Mouse (Mus musculus) C2C12 (cell line): Measurements from ENCODE around the gene Nfic. TPM values are rescaled to one million over a fixed set of nuclear protein-coding genes. Genes with fewer than 3 reads are reported as not detected.
A peak's percentile ranks its signal among the peaks of the same experiment; 100 is the strongest.

Experiments used
- H3K27me3 ChIP-seq: one replicate; pipeline ENCODE4 v1.6.1; 2011; ENCODE audit not compliant: control insufficient read depth, insufficient read depth, insufficient read length
- H3K36me3 ChIP-seq: one replicate; pipeline ENCODE4 v1.6.1; 2011; ENCODE audit not compliant: control insufficient read depth, insufficient read depth
- H3K4me3 ChIP-seq: one replicate; pipeline ENCODE4 v1.5.1; 2011; ENCODE audit warnings: mild to moderate bottlenecking, control low read depth; ENCODE audit not compliant: poor library complexity, insufficient read depth, severe bottlenecking
- H3K79me2 ChIP-seq: one replicate; pipeline ENCODE4 v1.6.1; 2011; ENCODE audit not compliant: control insufficient read depth, insufficient read depth
- H3K79me3 ChIP-seq: one replicate; pipeline ENCODE4 v1.6.1; 2011; ENCODE audit warnings: low read depth, control low read depth
- H3ac ChIP-seq: one replicate; pipeline ENCODE3; 2011; ENCODE audit warnings: low read depth; ENCODE audit not compliant: control insufficient read depth, insufficient read length
- CEBPB ChIP-seq: IDR thresholded peaks from one replicate; pipeline ENCODE4 v1.6.1; 2011; ENCODE audit warnings: low read depth, mild to moderate bottlenecking, control low read depth, moderate library complexity
- CTCF ChIP-seq: IDR thresholded peaks from one replicate; pipeline ENCODE4 v1.5.1; 2011; ENCODE audit not compliant: control insufficient read depth, insufficient read depth, insufficient read length
- FOSL1 ChIP-seq: IDR thresholded peaks from one replicate; pipeline ENCODE4 v1.8.0; 2011; ENCODE audit warnings: mild to moderate bottlenecking, low read length; ENCODE audit not compliant: poor library complexity, insufficient read depth, severe bottlenecking
- MAX ChIP-seq: IDR thresholded peaks from one replicate; pipeline ENCODE4 v1.6.1; 2011; ENCODE audit warnings: mild to moderate bottlenecking, control low read depth
- MYOD1 ChIP-seq: IDR thresholded peaks from one replicate; pipeline ENCODE4 v1.6.1; 2011; ENCODE audit warnings: low read depth; ENCODE audit not compliant: control insufficient read depth, insufficient read length
- MYOG ChIP-seq: IDR thresholded peaks from one replicate; pipeline ENCODE4 v1.6.1; 2011; ENCODE audit not compliant: control insufficient read depth, insufficient read length; ENCODE audit errors: extremely low read depth
- USF1 ChIP-seq: IDR thresholded peaks from one replicate; pipeline ENCODE4 v1.6.1; 2011; ENCODE audit warnings: low read depth, mild to moderate bottlenecking, control low read depth, moderate library complexity
- polyA plus RNA-seq: library from polyadenylated mRNA; unstranded; fragments of >200 nt; fragmentation: generic; extraction: Trizol; gene quantifications from one replicate; pipeline ENCODE4 v1.2.1, GENCODE M21; 2012; ENCODE audit warnings: missing spikeins

Nfic gene
- polyA plus RNA-seq, 1 experiment = 86.7 TPM

GRCm38 (mm10) chr10:81420191-81420767 is 35.2 kb downstream of the Nfic start:
- Histone ChIP-seq H3K27me3 (no peaks in the 10 kb centered on the region), H3ac (no peak overlapping the region), H3K79me2 (peaks cover 100% of the 10 kb centered on the region), H3K36me3 (peaks cover 73% of the 10 kb centered on the region), H3K4me3 (no peak overlapping the region), H3K79me3 (peaks cover 93% of the 10 kb centered on the region)
- no peak for TF ChIP-seq USF1
- TF ChIP-seq CEBPB = no peak
- TF ChIP-seq MYOD1 = no peak
- TF ChIP-seq MYOG = no peak
- TF ChIP-seq FOSL1 = no peak
- no peak for TF ChIP-seq CTCF
- TF ChIP-seq MAX = no peak

GRCm38 (mm10) chr10:81419111-81419928 is 36.1 kb downstream of the Nfic start:
- Histone ChIP-seq H3K4me3 (no peak overlapping the region), H3K36me3 (peaks cover 82% of the 10 kb centered on the region), H3ac (no peak overlapping the region), H3K79me3 (peaks cover 95% of the 10 kb centered on the region), H3K27me3 (no peaks in the 10 kb centered on the region), H3K79me2 (peaks cover 100% of the 10 kb centered on the region)
- TF ChIP-seq MYOG (no peak), CEBPB (no peak), MAX (no peak), MYOD1 (no peak), USF1 (no peak), CTCF (no peak), FOSL1 (no peak)

GRCm38 (mm10) chr10:81418216-81419070 is 37.0 kb downstream of the Nfic start:
- peaks cover 94% of the 10 kb centered on the region for H3K79me3 ChIP-seq

GRCm38 (mm10) chr10:81417227-81418215 is 37.9 kb downstream of the Nfic start:
- Histone ChIP-seq H3K36me3 (peaks cover 87% of the 10 kb centered on the region), H3ac (peak overlapping the region; percentile 59), H3K4me3 (no peak overlapping the region), H3K27me3 (no peaks in the 10 kb centered on the region), H3K79me2 (peaks cover 100% of the 10 kb centered on the region), H3K79me3 (peaks cover 93% of the 10 kb centered on the region)
- no peak for TF ChIP-seq FOSL1
- TF ChIP-seq CTCF = no peak
- TF ChIP-seq USF1 = no peak
- no peak for TF ChIP-seq CEBPB
- no peak for TF ChIP-seq MAX
- no peak for TF ChIP-seq MYOD1
- no peak for TF ChIP-seq MYOG

More at GRCm38 (mm10) chr10:81418216-81419070, 37.0 kb downstream of the Nfic start:
- peaks cover 87% of the 10 kb centered on the region for H3K36me3 ChIP-seq
- no peak overlapping the region for H3ac ChIP-seq
- H3K27me3 ChIP-seq = no peaks in the 10 kb centered on the region
- H3K79me2 ChIP-seq = peaks cover 100% of the 10 kb centered on the region
- TF ChIP-seq CTCF (no peak), MYOG (no peak), MAX (no peak), CEBPB (no peak), USF1 (no peak), MYOD1 (no peak), FOSL1 (no peak)
- no peak overlapping the region for H3K4me3 ChIP-seq

GRCm38 (mm10) chr10:81416581-81417226 is 38.7 kb downstream of the Nfic start:
- Histone ChIP-seq H3K27me3 (no peaks in the 10 kb centered on the region), H3ac (no peak overlapping the region), H3K79me3 (peaks cover 85% of the 10 kb centered on the region), H3K79me2 (peaks cover 100% of the 10 kb centered on the region), H3K4me3 (no peak overlapping the region), H3K36me3 (peaks cover 86% of the 10 kb centered on the region)
- TF ChIP-seq MAX (peak; percentile 100), MYOG (no peak), MYOD1 (peak; percentile 81), FOSL1 (no peak), CTCF (peak; percentile 31), CEBPB (no peak)
